Mouse (Mus musculus) cerebral cortex, adult 2 months (tissue): ENCODE results near the gene Map2k5.

ENCODE experiments used
- WGBS: fragments of 180-500 bp; shearing (Covaris S2); methylation state at CpG from one replicate; pipeline ENCODE4 v1.1.7; 2018; 5-methylcytosine and 5-hydroxymethylcytosine counted together

Map2k5 gene

DNA sequence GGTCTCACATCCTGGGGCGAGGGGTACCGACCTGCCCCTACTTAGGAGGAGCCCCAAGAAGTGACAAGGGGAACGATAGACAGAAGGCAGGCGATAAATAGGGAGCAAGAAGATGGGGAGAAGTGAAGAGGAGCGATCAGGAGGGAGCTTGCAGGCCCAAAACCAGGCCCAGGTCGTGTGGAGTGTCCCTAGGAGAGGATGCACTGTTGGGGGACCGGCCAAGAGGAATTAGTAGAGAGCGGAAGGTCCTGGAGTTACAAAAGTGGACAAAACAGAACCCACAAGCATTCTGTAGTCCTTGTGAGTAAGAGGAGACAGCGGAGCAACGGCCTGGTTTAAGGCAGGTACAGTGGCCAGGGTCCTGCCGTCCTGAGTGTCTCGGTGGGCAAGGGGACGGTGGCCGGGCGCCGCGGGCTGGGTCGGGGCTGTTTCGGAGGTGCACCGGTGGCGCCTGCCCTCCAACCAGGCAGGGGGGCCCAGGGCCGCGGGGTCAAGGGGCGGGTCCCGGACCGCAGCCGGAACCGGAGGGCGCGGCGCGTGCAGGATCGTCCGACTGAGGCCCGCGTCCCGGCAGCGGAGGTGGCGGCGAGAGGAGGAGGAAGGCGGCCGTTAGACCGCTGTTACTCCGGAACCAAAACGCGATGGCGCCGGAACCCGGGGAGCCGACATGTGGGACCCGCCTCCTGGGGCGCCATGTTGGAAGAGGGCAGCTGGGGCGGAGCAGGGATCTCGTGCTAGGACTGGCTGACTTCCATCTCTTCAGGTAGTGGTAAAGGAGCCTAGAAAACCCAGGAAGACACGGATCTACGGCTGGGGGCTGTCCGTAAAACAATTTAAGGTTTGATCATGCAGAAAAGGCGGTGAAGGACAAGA, at the start of gene Map2k5:
Gene Map2k5 (minus strand): TSS at position 633 of the 873 bp plus-strand sequence.
- 1% methylated on average over 58 of the region's 58 CpGs for WGBS

DNA sequence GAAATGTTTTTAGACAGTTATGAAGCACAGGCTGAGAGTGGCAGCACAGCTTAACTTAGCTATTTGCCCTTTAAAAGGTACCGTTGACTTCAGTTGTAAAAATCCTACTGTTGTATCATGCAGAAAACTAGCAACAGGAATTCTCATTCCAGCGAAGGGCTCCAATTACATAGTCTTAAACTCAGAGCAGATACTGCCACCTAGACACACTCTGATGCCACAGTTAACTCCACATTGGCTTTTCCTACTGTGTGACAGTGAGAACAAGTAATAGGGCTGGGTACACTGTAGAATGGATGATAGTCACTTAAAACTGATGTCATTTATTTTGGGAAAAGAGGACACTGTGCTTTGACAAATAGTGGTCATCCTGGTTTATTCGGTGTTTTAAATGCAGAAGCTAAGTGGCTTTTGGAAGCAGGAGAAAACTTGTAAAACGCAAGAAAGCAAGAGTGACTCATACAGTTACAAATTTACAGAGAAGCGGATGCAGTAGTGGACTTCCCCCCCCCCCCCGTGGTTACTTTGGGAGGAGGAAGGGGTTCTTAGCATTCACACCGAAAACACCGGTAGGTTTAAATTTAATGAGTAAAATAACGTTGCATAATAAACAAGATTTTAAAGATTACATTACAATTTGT, 43.5 kb upstream of the Map2k5 start:
- 46% methylated on average over 9 of the region's 9 CpGs for WGBS

DNA sequence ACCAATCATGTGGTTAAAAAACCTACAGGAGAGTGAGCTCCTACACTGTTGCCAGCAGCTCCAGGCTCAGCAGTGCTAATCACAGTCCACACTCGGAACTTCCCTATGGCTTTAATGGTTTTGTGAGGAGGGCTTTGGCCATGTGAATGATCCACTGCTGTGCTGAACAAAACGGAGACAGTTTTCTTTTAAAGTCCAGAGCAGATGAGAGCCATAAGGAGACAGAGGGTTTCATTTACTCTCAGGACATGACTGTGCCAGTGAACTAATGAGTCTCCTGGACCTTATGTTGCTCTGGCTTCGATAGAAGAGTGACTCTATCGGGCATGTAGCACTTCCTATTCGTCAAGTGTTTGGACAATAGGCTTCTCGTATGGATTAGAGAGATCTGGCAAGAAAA, 42.7 kb upstream of the Map2k5 start:
- WGBS = 59% methylated on average over 6 of the region's 6 CpGs

DNA sequence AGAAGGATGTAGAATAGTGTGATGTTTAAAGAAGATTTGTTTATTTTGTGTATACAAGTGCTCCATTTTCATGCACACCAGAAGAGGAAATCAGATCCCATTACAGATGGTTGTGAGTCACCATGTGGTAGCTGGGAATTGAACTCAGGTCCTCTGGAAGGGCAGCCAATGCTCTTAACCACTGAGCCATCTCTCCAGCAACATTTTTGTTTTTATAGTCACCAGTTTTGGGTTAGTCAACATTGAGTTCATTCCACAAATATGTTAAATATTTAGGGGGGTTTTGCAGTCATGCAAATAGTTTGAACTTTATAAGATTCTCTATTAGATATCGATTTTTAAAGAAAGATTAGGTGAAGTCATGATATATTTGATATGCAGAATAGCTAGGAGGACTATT, 22.5 kb upstream of the Map2k5 start:
- WGBS = 93% methylated on average over 1 of the region's 1 CpGs

DNA sequence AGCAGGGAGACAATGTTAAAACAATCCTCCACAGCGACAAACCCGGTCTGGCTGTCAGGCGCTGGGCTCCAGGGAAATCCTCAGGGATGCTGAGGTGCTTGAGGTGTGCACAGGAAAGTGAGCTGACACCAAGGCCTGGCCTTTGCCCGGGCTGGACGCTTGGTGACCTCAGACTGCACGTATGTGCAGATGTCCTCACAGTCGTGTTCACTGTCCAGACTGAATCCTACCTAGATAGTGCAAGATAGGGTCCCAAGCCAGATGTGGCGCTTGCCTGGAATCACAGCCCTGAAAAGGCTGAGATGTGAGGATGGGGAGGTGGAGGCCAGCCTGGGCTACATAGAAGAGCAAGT, 21.7 kb upstream of the Map2k5 start:
- 3% methylated on average over 8 of the region's 8 CpGs for WGBS

DNA sequence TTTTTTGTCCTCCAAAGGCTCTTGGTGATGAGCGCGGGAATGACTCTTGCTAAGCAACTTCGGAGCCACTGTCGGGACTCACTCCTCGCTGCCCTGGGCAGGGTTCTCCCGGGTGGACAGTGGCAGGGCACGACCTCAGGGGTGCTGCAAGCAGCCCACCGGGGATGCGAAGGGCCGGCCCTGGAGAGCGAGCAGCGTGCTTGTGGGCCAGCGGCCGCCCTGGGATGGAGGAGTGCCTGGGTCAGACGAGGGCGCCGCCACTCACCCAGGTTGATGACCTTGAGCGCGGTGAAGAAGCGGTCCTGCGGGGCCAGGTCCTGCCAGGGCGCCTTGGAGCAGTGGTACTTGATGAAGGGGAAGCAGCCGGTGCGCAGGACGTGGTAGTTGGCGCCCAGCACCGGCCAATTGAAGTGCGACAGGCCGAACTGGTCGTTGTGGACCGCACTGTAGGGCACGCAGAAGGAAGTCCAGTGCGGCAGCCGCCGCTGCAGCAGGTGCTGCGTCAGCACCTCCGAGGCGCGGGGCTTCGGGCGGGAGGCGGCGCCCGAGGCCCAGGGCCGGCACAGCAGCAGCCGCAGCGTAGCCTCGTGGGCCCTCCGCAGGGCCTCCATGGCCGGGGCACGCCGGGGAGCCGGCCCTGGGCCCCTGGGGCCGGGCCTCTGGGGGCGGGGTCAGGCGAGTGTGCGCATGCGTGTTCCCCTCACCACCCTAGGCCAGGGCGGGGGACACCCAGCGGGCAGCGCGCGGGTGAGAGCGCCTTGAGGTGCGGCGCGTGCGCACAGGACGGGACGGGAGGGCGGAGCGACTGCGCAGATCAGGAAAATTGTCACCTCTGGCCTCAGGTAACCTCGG, 21.1 kb upstream of the Map2k5 start, which contains the start of gene 2300009A05Rik:
Gene 2300009A05Rik (minus strand): TSS at position 636 of the 852 bp plus-strand sequence.
- under 1% methylated on average over 71 of the region's 74 CpGs for WGBS

DNA sequence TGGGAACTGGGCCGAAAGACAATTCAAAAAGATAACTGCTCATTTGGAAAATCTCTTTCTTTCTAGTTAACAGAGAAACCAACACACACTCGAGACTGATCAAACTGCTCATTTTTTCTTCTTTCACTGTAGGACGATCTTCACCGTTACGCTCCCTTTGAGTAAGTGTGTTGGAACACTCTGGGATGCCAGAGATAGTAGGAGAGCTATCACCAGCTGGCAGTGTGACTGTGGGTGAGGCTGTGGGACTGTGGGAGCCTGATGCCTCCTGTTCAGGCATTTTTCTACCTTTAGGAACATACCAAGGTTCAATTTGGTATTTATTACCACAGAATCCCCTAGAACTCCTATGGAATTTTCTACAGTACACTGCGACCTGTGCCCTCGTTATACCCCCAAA, 17.9 kb upstream of the Map2k5 start:
- WGBS = 55% methylated on average over 7 of the region's 7 CpGs

DNA sequence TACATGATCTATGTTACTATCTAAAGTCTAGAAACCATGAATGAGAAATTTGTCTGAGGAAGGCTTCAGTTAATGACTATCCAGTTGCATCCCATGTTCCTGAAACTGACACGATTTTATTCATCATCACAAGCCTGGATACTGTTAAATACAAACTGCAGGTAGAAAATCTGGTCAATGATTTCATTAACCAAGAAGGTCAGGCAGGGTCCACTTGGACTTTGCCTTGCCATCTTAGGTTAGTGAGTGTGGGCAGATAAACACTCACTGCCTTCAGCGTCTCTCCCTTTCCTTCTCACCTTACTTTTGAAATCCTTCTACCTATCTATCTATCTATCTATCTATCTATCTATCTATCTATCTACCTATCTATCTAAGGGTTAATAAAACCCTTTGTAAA, 13.6 kb upstream of the Map2k5 start:
- WGBS = 86% methylated on average over 2 of the region's 2 CpGs

DNA sequence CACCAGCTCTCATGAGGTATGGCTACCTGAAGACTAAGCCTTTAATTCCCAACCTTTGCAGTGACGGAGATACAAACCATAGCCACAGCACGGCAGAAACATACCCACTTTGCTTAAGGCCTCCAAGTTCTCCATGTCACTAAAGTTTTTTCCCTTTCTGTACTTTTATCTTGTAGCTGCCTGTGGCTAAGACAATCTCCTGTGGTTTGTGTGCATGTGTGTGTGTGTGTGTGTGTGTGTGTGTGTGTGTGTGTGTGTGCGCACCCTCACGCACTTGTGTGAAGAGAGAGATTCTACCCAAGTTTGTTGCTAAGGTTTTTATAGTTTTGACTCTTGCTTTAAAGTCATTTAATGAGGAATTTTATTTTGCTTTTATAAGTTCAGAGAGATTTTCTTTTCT, 5.1 kb upstream of the Map2k5 start:
- 90% methylated on average over 4 of the region's 4 CpGs for WGBS

DNA sequence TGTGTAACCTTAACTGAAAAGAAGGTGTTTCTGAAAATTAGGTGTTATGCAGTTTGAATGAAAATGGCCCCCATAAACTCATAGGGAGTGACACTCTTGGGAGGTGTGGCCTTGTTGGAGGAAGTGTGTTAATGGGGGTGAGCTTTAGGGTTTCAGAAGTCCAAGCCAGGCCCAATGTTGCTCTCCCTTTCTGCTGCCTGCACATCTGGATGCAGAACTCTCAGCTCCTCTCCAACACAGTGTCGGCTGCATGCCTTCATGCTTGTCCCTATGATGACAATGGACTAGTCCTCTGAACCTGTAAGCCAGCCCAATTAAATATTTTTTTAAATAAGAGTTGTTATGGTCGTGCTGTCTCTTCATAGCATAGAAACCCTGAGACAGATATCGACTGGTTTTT, 2.6 kb upstream of the Map2k5 start:
- WGBS = 90% methylated on average over 3 of the region's 3 CpGs

DNA sequence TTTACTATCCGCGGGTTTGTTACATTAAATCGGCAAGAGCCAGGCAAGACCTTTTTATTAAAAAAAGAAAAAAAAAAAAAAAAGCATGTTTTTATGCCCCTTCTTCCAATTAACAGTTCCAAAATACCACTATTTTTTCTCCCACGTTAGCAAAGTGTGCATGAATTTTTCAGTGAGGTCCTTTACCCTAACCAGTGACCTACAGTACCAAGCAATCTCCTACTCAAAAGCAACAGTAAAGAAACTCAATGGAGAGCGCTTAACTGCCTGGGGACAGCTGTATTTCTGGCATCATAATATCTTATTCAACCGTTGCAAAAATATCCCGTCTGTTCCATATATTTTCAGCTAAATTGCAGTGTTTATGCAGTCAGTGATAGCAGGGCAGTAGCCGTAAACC, 472 bp upstream of the Map2k5 start:
- 8% methylated on average over 8 of the region's 8 CpGs for WGBS

DNA sequence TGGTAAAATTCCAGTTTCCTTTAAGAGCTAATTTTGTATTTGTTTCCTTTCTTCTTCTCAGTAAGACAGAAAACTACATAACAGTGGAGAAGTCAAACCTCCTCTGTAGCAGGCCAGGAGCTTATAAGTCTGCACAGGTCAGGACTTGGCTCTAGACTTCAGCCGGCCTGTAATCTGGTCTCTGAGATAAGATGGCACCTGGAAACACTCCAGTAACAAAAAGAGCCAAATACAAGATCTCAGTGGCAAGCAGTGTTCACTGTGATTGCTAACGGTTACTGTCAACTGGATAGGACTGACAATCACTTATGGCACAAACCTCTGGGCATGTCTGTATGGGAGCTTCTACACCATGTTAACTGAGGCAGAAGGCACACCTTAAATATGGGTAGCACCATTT, 4.4 kb downstream of the Map2k5 start:
- WGBS = 85% methylated on average over 2 of the region's 2 CpGs

DNA sequence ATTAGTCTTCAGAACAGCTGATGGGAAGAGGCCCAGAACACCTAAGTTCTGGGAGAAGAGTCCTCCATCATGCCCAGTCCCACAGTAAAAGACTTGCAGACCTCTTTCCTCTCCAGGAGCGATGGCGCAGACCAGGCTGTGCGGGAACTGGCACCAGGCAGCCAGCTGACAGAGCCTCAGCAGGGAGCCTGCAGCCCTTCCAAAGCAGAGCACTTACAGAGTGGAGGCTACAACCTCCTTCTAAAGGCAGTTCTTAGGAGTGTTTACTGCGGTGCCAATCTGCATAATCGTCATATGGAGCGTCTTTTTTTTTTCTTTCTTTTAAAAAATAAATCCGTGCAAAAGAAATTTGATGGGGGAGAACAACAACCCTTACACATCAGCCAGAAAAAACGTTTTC, 5.2 kb downstream of the Map2k5 start:
- WGBS = 49% methylated on average over 8 of the region's 8 CpGs

DNA sequence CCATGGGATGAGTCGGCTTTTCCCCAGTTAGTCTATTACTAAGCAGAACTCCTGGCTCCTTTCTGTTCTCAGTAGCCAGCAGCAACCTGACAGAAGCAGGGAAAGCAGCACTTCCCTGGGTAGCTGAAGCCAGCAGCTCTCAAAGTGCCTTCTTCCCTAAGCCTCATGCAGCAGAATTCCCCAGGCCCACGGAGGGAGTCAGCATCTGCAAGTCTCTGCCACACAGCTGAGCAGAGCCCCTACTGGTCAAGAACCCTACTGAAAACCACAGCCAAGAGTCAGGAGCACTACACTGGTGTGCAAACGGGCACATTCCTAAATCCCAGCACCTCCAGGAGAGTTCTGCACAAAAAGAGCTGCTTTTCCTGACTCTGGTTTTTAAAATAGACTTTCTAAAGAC, 17.3 kb downstream of the Map2k5 start:
- WGBS = 41% methylated on average over 3 of the region's 3 CpGs

DNA sequence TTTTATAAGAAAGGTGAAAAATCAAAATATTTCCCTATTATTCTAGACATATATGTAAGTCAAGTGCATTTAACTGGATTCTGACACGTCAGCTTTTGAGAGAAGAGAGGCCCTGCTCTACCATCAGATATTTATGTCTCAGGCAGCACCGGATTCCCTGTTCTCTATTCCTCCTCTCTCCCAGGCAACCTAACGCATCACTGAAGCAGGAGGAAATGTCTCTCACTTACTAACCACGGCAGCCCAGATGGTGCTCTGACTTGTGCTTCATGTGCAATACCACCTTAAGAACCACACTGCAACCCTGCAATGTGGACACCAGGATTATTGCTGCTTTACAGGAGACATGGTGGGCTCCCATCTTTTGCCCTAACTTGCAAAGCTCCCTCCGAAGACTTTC, 18.7 kb downstream of the Map2k5 start:
- WGBS = 55% methylated on average over 5 of the region's 5 CpGs

DNA sequence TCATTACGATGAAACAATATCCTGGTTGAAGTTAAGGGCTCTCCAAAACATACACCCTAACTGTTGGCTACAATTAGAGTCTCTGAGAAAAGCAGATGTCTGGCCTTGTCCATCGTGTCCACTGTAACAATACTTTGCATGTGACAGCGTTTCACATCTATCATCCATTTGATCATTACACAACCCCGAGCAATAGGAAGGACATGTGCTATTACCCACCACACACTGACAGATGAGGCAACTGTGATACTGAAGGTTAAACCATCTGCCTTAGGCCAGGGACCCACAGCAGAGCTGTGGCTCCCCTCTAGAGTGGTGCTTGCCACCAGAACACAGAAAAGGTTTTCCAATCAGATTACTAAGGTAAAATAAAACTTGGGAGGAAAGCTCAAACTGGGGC, 21.0 kb downstream of the Map2k5 start:
- 69% methylated on average over 4 of the region's 4 CpGs for WGBS

DNA sequence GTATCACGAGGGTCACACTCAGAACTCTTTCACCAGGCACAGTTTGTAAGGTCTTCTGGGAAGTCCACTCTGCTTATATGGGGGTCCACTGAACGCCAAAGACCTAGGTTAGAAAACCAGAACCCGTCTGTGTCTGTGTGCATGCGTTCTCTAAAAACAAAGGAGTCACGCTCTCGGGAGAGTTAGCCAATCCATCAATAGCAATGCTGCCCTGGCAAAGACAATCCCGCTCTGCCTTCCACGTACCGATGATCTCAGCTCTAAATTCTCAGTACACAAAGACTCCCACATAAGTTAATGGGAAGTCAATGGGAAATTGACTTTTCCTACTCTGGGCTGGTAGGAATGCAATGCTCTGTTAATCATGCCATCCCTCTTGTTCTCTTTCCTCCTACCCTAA, 21.4 kb downstream of the Map2k5 start:
- 82% methylated on average over 9 of the region's 9 CpGs for WGBS

DNA sequence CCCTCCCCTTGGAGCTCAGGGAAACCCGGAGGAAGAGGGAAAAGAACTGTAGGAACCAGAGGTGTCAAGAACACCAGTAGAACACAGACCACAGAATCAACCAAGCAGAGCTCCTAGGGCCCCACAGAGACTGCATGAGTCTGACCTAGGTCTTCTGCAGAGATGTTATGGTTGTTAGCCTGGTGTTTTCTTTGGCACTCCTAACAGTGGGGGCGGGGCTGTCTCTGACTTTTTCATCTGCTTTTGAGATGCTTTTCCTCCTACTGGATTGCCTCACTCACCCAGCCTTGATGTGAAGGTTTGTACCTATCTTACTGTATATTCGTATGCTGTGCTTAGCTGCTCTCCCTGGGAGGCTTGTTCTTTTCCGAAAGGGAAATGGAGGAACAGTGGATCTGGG, 23.5 kb downstream of the Map2k5 start:
- 81% methylated on average over 4 of the region's 4 CpGs for WGBS

DNA sequence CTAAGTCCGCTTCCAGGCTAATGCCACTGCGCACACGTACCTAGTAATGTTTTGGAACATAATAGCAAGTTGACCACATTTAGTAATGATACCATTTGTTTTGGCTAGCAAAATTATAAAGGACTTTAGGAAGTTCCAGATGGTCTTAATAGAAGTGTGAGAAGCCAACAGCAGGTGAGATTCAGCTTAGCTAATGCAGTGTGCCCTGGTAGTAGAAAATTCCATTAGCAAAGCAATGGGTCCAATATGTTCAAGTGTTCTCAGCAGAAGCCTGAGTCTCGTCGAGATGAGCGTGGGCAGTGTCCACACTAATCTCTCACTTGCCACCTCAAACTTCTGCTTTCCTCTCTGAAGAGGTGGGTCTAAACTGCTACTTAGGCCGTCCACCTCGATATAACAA, 27.7 kb downstream of the Map2k5 start:
- WGBS = 88% methylated on average over 8 of the region's 8 CpGs

DNA sequence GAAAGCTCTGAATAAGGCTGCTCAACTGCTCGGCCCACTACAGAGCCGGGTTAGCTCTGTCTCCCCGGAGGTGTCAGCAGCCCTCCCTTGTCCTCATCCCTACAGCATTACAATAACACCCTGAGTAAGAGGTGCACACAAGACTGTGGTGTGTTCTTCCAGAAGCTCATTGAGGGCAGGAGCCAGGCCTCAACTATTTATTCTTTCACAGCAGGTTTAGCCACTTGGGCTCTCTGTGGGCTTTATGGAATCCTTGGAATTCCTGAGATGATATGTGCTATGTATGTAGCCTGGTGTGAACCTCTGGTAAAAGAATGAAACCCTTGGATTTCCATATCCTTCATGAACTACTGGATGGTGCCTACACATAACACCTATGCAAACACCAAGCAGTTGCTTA, 28.5 kb downstream of the Map2k5 start:
- WGBS = 87% methylated on average over 3 of the region's 3 CpGs

DNA sequence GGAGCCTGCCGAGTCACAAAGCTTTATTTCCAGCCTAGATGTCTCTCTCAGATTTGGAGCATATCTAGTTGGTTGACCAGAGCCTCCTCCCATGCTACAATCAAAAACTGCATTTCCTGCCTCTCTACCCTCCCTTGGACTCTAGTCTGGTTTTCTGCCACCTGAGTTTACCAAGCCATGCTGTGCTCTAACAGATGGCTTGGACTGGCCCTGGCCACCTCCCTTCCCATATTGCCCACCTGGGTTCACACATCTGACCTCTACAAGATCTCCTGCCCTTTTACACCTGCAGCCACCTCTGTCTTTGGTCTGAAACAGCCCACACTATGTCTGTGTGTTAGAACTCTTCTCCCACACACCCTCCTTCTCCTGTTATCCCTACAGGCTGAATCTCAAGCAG, 29.6 kb downstream of the Map2k5 start:
- 92% methylated on average over 1 of the region's 1 CpGs for WGBS

DNA sequence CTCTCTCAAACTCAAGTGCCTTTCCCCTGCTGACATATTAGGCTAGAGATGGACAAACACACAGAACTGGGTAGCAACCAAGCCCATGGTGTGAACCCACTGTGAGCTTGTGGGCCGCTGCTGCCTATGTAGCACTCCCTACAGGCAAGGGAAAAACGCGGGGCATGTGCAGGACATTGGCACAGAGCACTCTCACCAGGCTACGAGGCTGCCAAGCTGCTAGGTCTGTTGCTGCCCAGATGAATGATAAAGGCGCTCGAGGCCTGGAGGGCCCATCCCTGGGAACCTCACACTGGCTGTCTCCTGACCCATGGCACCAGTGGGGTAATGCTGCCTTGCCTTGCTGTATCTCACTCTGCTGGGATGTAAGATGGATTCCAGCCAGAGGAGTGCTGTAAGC, 31.7 kb downstream of the Map2k5 start:
- WGBS = 64% methylated on average over 6 of the region's 6 CpGs

DNA sequence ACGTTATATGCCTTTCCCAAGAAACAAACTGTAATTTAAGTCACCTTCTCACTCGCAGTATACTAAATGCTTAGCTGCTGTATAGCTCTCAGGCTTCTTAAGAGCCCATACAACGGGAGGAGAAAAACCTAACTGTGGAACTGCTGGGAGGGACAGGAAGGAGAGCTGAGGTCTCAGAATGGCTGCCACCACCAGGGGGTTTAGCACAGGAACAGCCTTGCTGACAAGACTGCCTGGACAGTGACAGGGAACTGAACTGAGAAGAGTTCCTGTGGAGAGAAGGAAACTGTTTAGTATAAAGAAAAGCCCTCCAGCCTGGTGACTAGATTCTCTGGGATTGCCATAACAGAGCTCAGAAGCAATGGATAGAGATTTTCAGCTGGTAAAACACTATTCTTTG, 35.9 kb downstream of the Map2k5 start:
- 79% methylated on average over 3 of the region's 3 CpGs for WGBS
